ENCODE assay signal across 32 mouse cellular contexts in the genomic region with DNA sequence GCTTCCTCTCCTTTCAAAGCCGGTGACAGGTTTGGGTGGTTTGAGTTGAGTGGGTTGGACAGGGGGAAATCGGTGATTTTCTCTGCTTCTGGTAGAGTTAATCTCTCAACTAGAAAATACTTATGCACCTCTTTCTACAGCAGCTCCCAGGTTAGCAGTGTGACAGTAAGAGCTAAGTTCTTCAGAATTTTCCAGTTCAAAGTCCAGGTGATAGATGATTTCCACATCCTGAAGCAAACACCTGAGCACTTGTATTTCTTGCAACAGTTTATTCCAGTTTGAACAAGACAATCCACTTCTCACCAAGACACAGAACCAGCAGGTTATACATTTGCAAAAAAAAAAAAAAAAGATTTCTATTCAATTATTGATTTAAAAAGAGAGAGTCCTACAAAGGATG.
"Had no signal": no experiment of that assay in that cellular context is flagged by ENCODE, and none has a peak within 500 bp of the region (broad histone marks: within the 10 kb centered on the region; RNA-seq: fewer than 3 reads in every experiment).

No protein-coding gene starts in this region.

- H3K4me2 ChIP-seq: limb, embryonic 12.5 days; limb, embryonic 13.5 days; limb, embryonic 15.5 days; liver, embryonic 12.5 days; liver, embryonic 13.5 days; liver, embryonic 15.5 days; lung, embryonic 14.5 days; lung, embryonic 15.5 days; midbrain, embryonic 11.5 days; midbrain, embryonic 12.5 days; midbrain, embryonic 13.5 days; midbrain, embryonic 15.5 days; neural tube, embryonic 12.5 days had no signal

- H3K4me1 ChIP-seq: limb, embryonic 15.5 days; liver, embryonic 12.5 days; liver, embryonic 13.5 days; liver, embryonic 15.5 days; lung, embryonic 15.5 days; megakaryocyte, embryonic 14.5 days; midbrain, embryonic 10.5 days; midbrain, embryonic 12.5 days; midbrain, embryonic 13.5 days; midbrain, embryonic 15.5 days; neural tube, embryonic 12.5 days had no signal

- H3K27me3 ChIP-seq: limb, embryonic 15.5 days; liver, embryonic 12.5 days; liver, embryonic 13.5 days; liver, embryonic 15.5 days; lung, embryonic 15.5 days; megakaryocyte, embryonic 14.5 days; midbrain, embryonic 12.5 days; midbrain, embryonic 13.5 days; midbrain, embryonic 15.5 days; neural tube, embryonic 12.5 days had no signal

- DNase-seq: left cerebral cortex, postnatal 4 days; liver; liver, embryonic 13.5 days; liver, postnatal 0 days; lung, adult 18-20 months; lung, adult 2 months; lung, embryonic 14.5 days; lung, postnatal 10 days; lung, postnatal 14 days; lung, postnatal 36 days; lung, postnatal 4 days; midbrain, embryonic 14.5 days had no signal

- H3K9ac ChIP-seq: limb, embryonic 12.5 days; limb, embryonic 13.5 days; limb, embryonic 15.5 days; liver, embryonic 12.5 days; liver, embryonic 13.5 days; liver, embryonic 14.5 days; liver, embryonic 15.5 days; liver, postnatal 0 days; lung, embryonic 14.5 days; lung, embryonic 15.5 days; midbrain, embryonic 12.5 days; midbrain, embryonic 13.5 days; midbrain, embryonic 15.5 days; neural tube, embryonic 12.5 days had no signal

- H3K27ac ChIP-seq: left cerebral cortex, adult 2 months; limb, embryonic 10.5 days; limb, embryonic 12.5 days; limb, embryonic 13.5 days; limb, embryonic 15.5 days; liver, embryonic 12.5 days; liver, embryonic 13.5 days; liver, embryonic 14.5 days; liver, embryonic 15.5 days; lung, embryonic 15.5 days; macrophage; midbrain, embryonic 10.5 days; midbrain, embryonic 12.5 days; midbrain, embryonic 13.5 days; midbrain, embryonic 15.5 days; neural tube, embryonic 12.5 days had no signal

- H3K4me3 ChIP-seq: left cerebral cortex, adult 2 months; limb, embryonic 10.5 days; limb, embryonic 12.5 days; limb, embryonic 13.5 days; limb, embryonic 15.5 days; liver, embryonic 12.5 days; liver, embryonic 13.5 days; liver, embryonic 15.5 days; lung, embryonic 15.5 days; megakaryocyte, embryonic 14.5 days; midbrain, embryonic 10.5 days; midbrain, embryonic 12.5 days; midbrain, embryonic 13.5 days; midbrain, embryonic 15.5 days; myocyte; neural tube, embryonic 12.5 days had no signal

- ATAC-seq: liver, embryonic 12.5 days; liver, postnatal 0 days; lung, postnatal 0 days; midbrain, embryonic 13.5 days; midbrain, embryonic 15.5 days; midbrain, embryonic 16.5 days had no signal

- H3K36me3 ChIP-seq: limb, embryonic 10.5 days; limb, embryonic 12.5 days; limb, embryonic 13.5 days; limb, embryonic 15.5 days; liver, embryonic 12.5 days; liver, embryonic 13.5 days; liver, embryonic 15.5 days; lung, embryonic 15.5 days; midbrain, embryonic 10.5 days; midbrain, embryonic 12.5 days; midbrain, embryonic 13.5 days; midbrain, embryonic 15.5 days; neural tube, embryonic 12.5 days had no signal

- H3K9me3 ChIP-seq: limb, embryonic 10.5 days; limb, embryonic 12.5 days; limb, embryonic 13.5 days; limb, embryonic 15.5 days; liver, embryonic 12.5 days; liver, embryonic 13.5 days; liver, embryonic 15.5 days; lung, embryonic 15.5 days; midbrain, embryonic 10.5 days; midbrain, embryonic 12.5 days; midbrain, embryonic 13.5 days; midbrain, embryonic 15.5 days; neural tube, embryonic 12.5 days had no signal
